Mouse (Mus musculus) E14TG2a.4 (cell line): ENCODE results near the gene Tmem185a.

ENCODE experiments used
- CTCF ChIP-seq: conservative IDR thresholded peaks from 2 replicates; pipeline ENCODE4 v1.5.1; 2014; ENCODE audit warnings: low read length
- NANOG ChIP-seq: IDR thresholded peaks from 2 replicates; pipeline ENCODE4 v1.6.1; 2014; ENCODE audit warnings: borderline replicate concordance, low read length, mixed read lengths
- POU5F1 ChIP-seq: IDR thresholded peaks from 2 replicates; pipeline ENCODE4 v1.6.1; 2014; ENCODE audit warnings: low read length, borderline replicate concordance

GRCm38 (mm10) chrX:70463621-70464020, 13.4 kb downstream of the Tmem185a start:
- TF ChIP-seq NANOG (no peak), CTCF (no peak), POU5F1 (no peak)
